Mouse (Mus musculus) lung, embryonic 14.5 days (tissue): ENCODE data around the gene D10Jhu81e. TPM values are rescaled to one million over a fixed set of nuclear protein-coding genes. Genes with fewer than 3 reads are reported as not detected.

Source experiments
- ATAC-seq: fragments of 200-750 bp; cut with Nextera tagmentation; 2 replicates; pipeline ENCODE4 v1.8.0; 2017; ENCODE audit warnings: mild to moderate bottlenecking, moderate TSS enrichment, moderate library complexity; ENCODE audit not compliant: insufficient read depth
- DNase-seq: peaks from one replicate; pipeline ENCODE4 v3.0.0-alpha.2; 2015
- H3K27ac ChIP-seq: fragments of 300-500 bp; sonication (generic); 2 replicates; pipeline ENCODE4 v1.5.1; 2014; ENCODE audit warnings: low read depth, mild to moderate bottlenecking, moderate library complexity
- H3K27me3 ChIP-seq: fragments of 300-500 bp; sonication (generic); 2 replicates; pipeline ENCODE4 v1.6.1; 2014; ENCODE audit warnings: low read length, control low read depth; ENCODE audit not compliant: insufficient read depth
- H3K36me3 ChIP-seq: fragments of 300-500 bp; sonication (generic); 2 replicates; pipeline ENCODE4 v1.6.1; 2014; ENCODE audit warnings: control low read depth; ENCODE audit not compliant: insufficient read depth
- H3K4me1 ChIP-seq: fragments of 300-500 bp; sonication (generic); 2 replicates; pipeline ENCODE4 v1.6.1; 2014; ENCODE audit warnings: antibody characterized with exemption, control low read depth; ENCODE audit not compliant: insufficient read depth
- H3K4me2 ChIP-seq: fragments of 300-500 bp; sonication (generic); 2 replicates; pipeline ENCODE4 v1.6.1; 2014; ENCODE audit warnings: mild to moderate bottlenecking
- H3K4me3 ChIP-seq: fragments of 300-500 bp; sonication (generic); 2 replicates; pipeline ENCODE4 v1.5.1; 2014; ENCODE audit warnings: low read depth, low read length
- H3K9ac ChIP-seq: fragments of 300-500 bp; sonication (generic); 2 replicates; pipeline ENCODE4 v1.6.1; 2014
- H3K9me3 ChIP-seq: fragments of 300-500 bp; sonication (generic); 2 replicates; pipeline ENCODE4 v1.6.1; 2016; ENCODE audit warnings: low read depth, low read length, control low read depth
- CTCF ChIP-seq: IDR thresholded peaks from 2 replicates; pipeline ENCODE4 v1.5.1; 2016; ENCODE audit warnings: antibody characterized with exemption, low read depth
- WGBS: fragments of 180-500 bp; shearing (Covaris S2); extraction: QIAGEN DNeasy Blood & Tissue Kit; methylation state at CpG from one replicate; pipeline ENCODE4 v1.1.7; 2014; 5-methylcytosine and 5-hydroxymethylcytosine counted together
- polyA plus RNA-seq: library from polyadenylated mRNA; unstranded; fragments of >200 nt; fragmentation: Nextera tagmentation; extraction: Ambion mirVana; gene quantifications from 2 replicates; pipeline ENCODE4 v1.2.1, GENCODE M21; 2014

D10Jhu81e gene
- polyA plus RNA-seq, 1 experiment from 2014 or later = 19.7 TPM

- no peak for TF ChIP-seq CTCF
- DNase-seq = no peak
- Histone ChIP-seq H3K4me2 (no peak overlapping the region), H3K27me3 (no peaks in the 10 kb centered on the region), H3K9ac (no peak overlapping the region), H3K4me3 (no peak overlapping the region), H3K9me3 (no peaks in the 10 kb centered on the region), H3K27ac (no peak overlapping the region), H3K4me1 (no peaks in the 10 kb centered on the region), H3K36me3 (no peaks in the 10 kb centered on the region)
- ATAC-seq = no peak
- WGBS = 89% methylated on average over 4 of the region's 4 CpGs
Measured at GRCm38 (mm10) chr10:78119422-78119821, 50.2 kb downstream of the D10Jhu81e start.

GRCm38 (mm10) chr10:78115153-78115552 lies 54.4 kb downstream of the D10Jhu81e start:
- no peaks in the 10 kb centered on the region for H3K36me3 ChIP-seq
- H3K9ac ChIP-seq = no peak overlapping the region
- ATAC-seq (no peak), DNase-seq (no peak)
- H3K9me3 ChIP-seq = peaks cover 3% of the 10 kb centered on the region; the same call in 1 of the 2 replicates
- H3K4me1 ChIP-seq = no peaks in the 10 kb centered on the region
- no peak overlapping the region for H3K4me2 ChIP-seq
- H3K27me3 ChIP-seq = no peaks in the 10 kb centered on the region
- no peak for TF ChIP-seq CTCF
- H3K27ac ChIP-seq = no peak overlapping the region
- H3K4me3 ChIP-seq = no peak overlapping the region
- WGBS = 64% methylated on average over 2 of the region's 2 CpGs

- ATAC-seq (no peak), DNase-seq (no peak)
- Histone ChIP-seq H3K36me3 (no peaks in the 10 kb centered on the region), H3K27me3 (no peaks in the 10 kb centered on the region), H3K4me1 (no peaks in the 10 kb centered on the region), H3K27ac (no peak overlapping the region), H3K4me2 (no peak overlapping the region), H3K9me3 (peaks cover 3% of the 10 kb centered on the region; the same call in 1 of the 2 replicates), H3K9ac (no peak overlapping the region), H3K4me3 (no peak overlapping the region)
- whole genome bisulfite sequencing = 76% methylated on average over 4 of the region's 4 CpGs
- no peak for TF ChIP-seq CTCF
Measured at GRCm38 (mm10) chr10:78114521-78115092, 55.0 kb downstream of the D10Jhu81e start.

Other genes starting within 250 kb of the D10Jhu81e start
- gene Trpm2, start 199.2 kb downstream of the D10Jhu81e start, polyA plus RNA-seq = 0.09 and 0.63 TPM in 2 replicates
- 24.6 and 28.1 TPM in 2 replicates for gene 1810043G02Rik, start 191.3 kb downstream of the D10Jhu81e start, polyA plus RNA-seq
- gene Pfkl, start 159.7 kb downstream of the D10Jhu81e start, polyA plus RNA-seq = 141 and 160 TPM in 2 replicates
- gene Dnmt3l, start 127.8 kb downstream of the D10Jhu81e start, polyA plus RNA-seq = 1.4 TPM in 2 replicates
- 0.95 and 1.5 TPM in 2 replicates for gene Aire, start 126.2 kb downstream of the D10Jhu81e start, polyA plus RNA-seq
- 7.2 and 8.4 TPM in 2 replicates for gene Icosl, start 100.5 kb downstream of the D10Jhu81e start, polyA plus RNA-seq
- gene Pwp2, start 15.4 kb upstream of the D10Jhu81e start, polyA plus RNA-seq = 20.8 and 21.8 TPM in 2 replicates
- gene Trappc10, start 74.9 kb upstream of the D10Jhu81e start, polyA plus RNA-seq = 15.7 and 18.0 TPM in 2 replicates
- gene Agpat3, start 182.7 kb upstream of the D10Jhu81e start, polyA plus RNA-seq = 59.7 and 62.1 TPM in 2 replicates
- 239 and 249 TPM in 2 replicates for gene Rrp1, start 243.3 kb upstream of the D10Jhu81e start, polyA plus RNA-seq